Mouse (Mus musculus) lung, embryonic 16.5 days (tissue): ENCODE data around the gene Bcas1. TPM values are rescaled to one million over a fixed set of nuclear protein-coding genes. Genes with fewer than 3 reads are reported as not detected.

Source experiments
- ATAC-seq: fragments of 200-750 bp; cut with Nextera tagmentation; 2 replicates; pipeline ENCODE4 v1.8.0; 2017; ENCODE audit warnings: low read depth, mild to moderate bottlenecking, moderate library complexity
- H3K27ac ChIP-seq: fragments of 300-500 bp; sonication (generic); 2 replicates; pipeline ENCODE4 v1.5.1; 2014; ENCODE audit warnings: mild to moderate bottlenecking, control low read depth, low read length
- H3K27me3 ChIP-seq: fragments of 300-500 bp; sonication (generic); 2 replicates; pipeline ENCODE4 v1.6.1; 2014; ENCODE audit warnings: low read depth, low read length, mixed read lengths; ENCODE audit not compliant: control insufficient read depth, insufficient read depth
- H3K36me3 ChIP-seq: fragments of 300-500 bp; sonication (generic); 2 replicates; pipeline ENCODE4 v1.6.1; 2014; ENCODE audit warnings: low read length; ENCODE audit not compliant: control insufficient read depth, insufficient read depth
- H3K4me1 ChIP-seq: fragments of 300-500 bp; sonication (generic); replicated peaks from 2 replicates; pipeline ENCODE4 v1.6.1; 2014; ENCODE audit warnings: low read length, mixed read lengths; ENCODE audit not compliant: control insufficient read depth, insufficient read depth
- H3K4me2 ChIP-seq: fragments of 300-500 bp; sonication (generic); 2 replicates; pipeline ENCODE4 v1.6.1; 2014; ENCODE audit warnings: low read depth, low read length, control low read depth
- H3K4me3 ChIP-seq: fragments of 300-500 bp; sonication (generic); 2 replicates; pipeline ENCODE4 v1.5.1; 2014; ENCODE audit warnings: mild to moderate bottlenecking, low read length, control low read depth
- H3K9ac ChIP-seq: fragments of 300-500 bp; sonication (generic); 2 replicates; pipeline ENCODE4 v1.6.1; 2014; ENCODE audit warnings: low read length, control low read depth
- H3K9me3 ChIP-seq: fragments of 300-500 bp; sonication (generic); 2 replicates; pipeline ENCODE4 v1.6.1; 2016; ENCODE audit warnings: low read length; ENCODE audit not compliant: control insufficient read depth
- WGBS: fragments of 180-500 bp; shearing (Covaris S2); extraction: QIAGEN DNeasy Blood & Tissue Kit; methylation state at CpG from one replicate; pipeline ENCODE4 v1.1.7; 2014; 5-methylcytosine and 5-hydroxymethylcytosine counted together
- polyA plus RNA-seq: library from polyadenylated mRNA; unstranded; fragments of >200 nt; fragmentation: Nextera tagmentation; extraction: Ambion mirVana; gene quantifications from 2 replicates; pipeline ENCODE4 v1.2.1, GENCODE M21; 2015

The Bcas1 gene
- polyA plus RNA-seq, 1 experiment from 2014 or later, result 3.7 TPM

DNA sequence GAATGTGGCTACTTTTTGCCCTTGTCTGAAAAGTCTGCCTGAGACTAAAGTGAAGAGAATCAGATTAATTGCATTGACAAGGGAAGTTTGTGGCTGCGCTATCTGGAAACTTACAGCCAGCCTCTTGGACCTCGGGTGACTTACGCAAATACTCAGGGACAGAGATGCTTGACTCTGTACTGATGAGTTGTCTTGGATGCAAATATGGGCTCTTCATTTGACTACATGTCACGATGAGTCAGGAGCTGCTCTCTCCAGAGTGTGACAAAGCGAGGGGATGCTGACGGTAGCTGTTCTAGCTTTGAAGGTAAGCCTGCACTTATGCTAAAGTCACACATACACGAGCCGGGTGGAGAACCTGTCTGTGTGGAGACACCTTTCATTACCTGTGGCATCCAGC is 111.3 kb downstream of the Bcas1 start:
- Histone ChIP-seq H3K9me3 (no peaks in the 10 kb centered on the region), H3K27me3 (no peaks in the 10 kb centered on the region), H3K9ac (no peak overlapping the region), H3K4me3 (no peak overlapping the region), H3K4me2 (no peak overlapping the region), H3K36me3 (no peaks in the 10 kb centered on the region), H3K4me1 (peaks cover 7% of the 10 kb centered on the region), H3K27ac (no peak overlapping the region)
- ATAC-seq, result no peak
- WGBS, result 82% methylated on average over 8 of the region's 8 CpGs

GRCm38 (mm10) chr2:170310988-170311359 is 116.7 kb downstream of the Bcas1 start:
- 62% methylated on average over 6 of the region's 6 CpGs for WGBS
- no peaks in the 10 kb centered on the region for H3K36me3 ChIP-seq
- H3K27me3 ChIP-seq, result no peaks in the 10 kb centered on the region
- no peak overlapping the region for H3K27ac ChIP-seq
- H3K4me3 ChIP-seq, result no peak overlapping the region
- no peak overlapping the region for H3K9ac ChIP-seq
- no peaks in the 10 kb centered on the region for H3K9me3 ChIP-seq
- H3K4me1 ChIP-seq, result no peaks in the 10 kb centered on the region; the same call in none of the 2 replicates
- H3K4me2 ChIP-seq, result no peak overlapping the region
- no peak for ATAC-seq

- Histone ChIP-seq H3K4me1 (no peaks in the 10 kb centered on the region; the same call in none of the 2 replicates), H3K27ac (no peak overlapping the region), H3K4me3 (no peak overlapping the region), H3K9me3 (no peaks in the 10 kb centered on the region), H3K4me2 (no peak overlapping the region), H3K9ac (no peak overlapping the region), H3K36me3 (no peaks in the 10 kb centered on the region), H3K27me3 (no peaks in the 10 kb centered on the region)
- 63% methylated on average over 13 of the region's 13 CpGs for WGBS
- no peak for ATAC-seq
Observed at GRCm38 (mm10) chr2:170310310-170310987, 117.2 kb downstream of the Bcas1 start.

DNA sequence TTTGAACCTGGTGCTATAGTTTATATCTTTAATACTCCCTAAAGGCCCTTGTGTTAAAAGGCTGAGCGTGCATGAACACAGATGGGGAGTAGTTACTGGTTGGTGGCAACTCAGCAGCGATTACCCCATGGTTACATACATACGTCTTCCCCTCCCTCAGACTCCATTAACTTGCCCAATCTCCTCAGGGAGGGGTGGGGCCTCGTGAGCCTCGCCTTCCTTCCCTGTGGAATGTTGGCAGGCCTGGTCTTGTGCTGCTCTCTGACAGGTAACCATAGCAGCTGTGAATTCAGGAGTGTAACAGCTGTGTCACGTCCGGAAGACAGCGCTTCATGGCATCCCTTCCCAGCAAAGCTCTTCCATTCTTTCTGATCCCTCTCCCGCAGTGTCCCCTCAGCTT is 118.7 kb downstream of the Bcas1 start:
- H3K4me2 ChIP-seq, result no peak overlapping the region
- H3K9ac ChIP-seq, result no peak overlapping the region
- H3K36me3 ChIP-seq, result no peaks in the 10 kb centered on the region
- ATAC-seq, result peak; percentile 82
- 38% methylated on average over 9 of the region's 9 CpGs for WGBS
- H3K27me3 ChIP-seq, result no peaks in the 10 kb centered on the region
- H3K4me3 ChIP-seq, result no peak overlapping the region
- no peak overlapping the region for H3K27ac ChIP-seq
- no peaks in the 10 kb centered on the region for H3K9me3 ChIP-seq
- no peaks in the 10 kb centered on the region; the same call in none of the 2 replicates for H3K4me1 ChIP-seq

- 56% methylated on average over 10 of the region's 10 CpGs for WGBS
- no peak overlapping the region for H3K4me2 ChIP-seq
- H3K27me3 ChIP-seq, result no peaks in the 10 kb centered on the region
- H3K9ac ChIP-seq, result no peak overlapping the region
- no peaks in the 10 kb centered on the region for H3K9me3 ChIP-seq
- no peaks in the 10 kb centered on the region for H3K36me3 ChIP-seq
- H3K4me1 ChIP-seq, result no peaks in the 10 kb centered on the region; the same call in none of the 2 replicates
- no peak overlapping the region for H3K27ac ChIP-seq
- H3K4me3 ChIP-seq, result no peak overlapping the region
- no peak for ATAC-seq
Observed at GRCm38 (mm10) chr2:170308033-170308820, 119.4 kb downstream of the Bcas1 start.

- WGBS, result 62% methylated on average over 7 of the region's 7 CpGs
- Histone ChIP-seq H3K27ac (no peak overlapping the region), H3K27me3 (no peaks in the 10 kb centered on the region), H3K9me3 (no peaks in the 10 kb centered on the region), H3K36me3 (no peaks in the 10 kb centered on the region), H3K9ac (no peak overlapping the region), H3K4me3 (no peak overlapping the region), H3K4me2 (no peak overlapping the region), H3K4me1 (no peaks in the 10 kb centered on the region; the same call in none of the 2 replicates)
- no peak for ATAC-seq
Observed at GRCm38 (mm10) chr2:170307589-170308021, 120.0 kb downstream of the Bcas1 start.

DNA sequence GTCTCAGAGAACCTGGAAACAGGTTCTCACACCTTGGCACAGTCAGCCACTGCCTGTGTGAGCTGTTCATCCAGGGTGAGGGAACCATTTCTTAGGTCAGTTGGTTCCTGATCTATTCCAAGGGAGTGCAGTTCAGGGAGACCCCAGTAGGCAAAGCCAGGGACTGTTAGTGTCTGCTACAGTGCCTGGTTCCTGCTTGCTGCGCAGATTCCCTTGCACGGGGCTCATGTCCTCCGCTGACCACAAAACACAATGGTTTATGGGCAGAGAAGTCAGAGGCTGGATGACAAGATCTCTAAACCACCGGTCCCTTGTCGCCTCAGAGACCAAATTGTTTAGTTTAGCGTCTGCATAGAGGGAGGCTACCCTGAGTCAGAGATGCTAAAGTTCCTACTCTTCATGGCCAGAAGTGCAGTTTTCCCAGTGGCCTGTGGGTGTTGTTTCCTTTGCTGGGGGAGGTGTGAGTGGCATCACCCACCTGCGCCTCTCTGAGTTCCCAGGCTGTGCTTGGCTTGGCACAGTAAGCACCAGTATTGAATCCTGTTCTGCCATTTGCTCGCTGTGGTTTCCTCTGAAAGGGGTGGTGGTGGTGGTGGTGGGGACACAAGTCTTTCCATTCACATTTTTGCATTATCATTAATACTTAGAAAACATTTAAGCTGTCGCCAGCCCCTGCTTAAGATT is 120.9 kb downstream of the Bcas1 start:
- Histone ChIP-seq H3K4me3 (no peak overlapping the region), H3K27ac (no peak overlapping the region), H3K4me1 (no peaks in the 10 kb centered on the region; the same call in none of the 2 replicates), H3K36me3 (no peaks in the 10 kb centered on the region), H3K4me2 (no peak overlapping the region), H3K9me3 (no peaks in the 10 kb centered on the region), H3K9ac (no peak overlapping the region), H3K27me3 (no peaks in the 10 kb centered on the region)
- WGBS, result 52% methylated on average over 9 of the region's 9 CpGs
- no peak for ATAC-seq

DNA sequence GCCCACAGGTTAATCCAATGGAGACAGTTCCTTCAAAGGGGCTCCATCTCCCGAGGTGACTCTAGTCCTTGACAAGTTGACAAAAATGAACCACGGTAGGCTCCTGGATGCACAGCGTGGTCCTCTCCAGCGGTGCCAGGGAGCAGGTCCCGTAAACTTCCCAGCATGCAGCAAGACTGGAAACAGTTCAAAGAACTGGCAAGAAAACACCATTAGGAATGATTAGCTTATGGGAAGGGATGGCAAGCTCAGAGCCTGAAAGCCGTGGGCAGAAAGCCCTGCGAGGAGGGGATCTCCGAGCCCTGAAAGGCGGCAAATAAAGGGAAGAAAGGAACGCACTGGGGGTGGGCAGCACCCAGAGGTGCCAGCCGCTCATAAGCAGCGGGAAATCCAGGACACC is 122.9 kb downstream of the Bcas1 start:
- no peaks in the 10 kb centered on the region for H3K36me3 ChIP-seq
- H3K4me3 ChIP-seq, result no peak overlapping the region
- no peak overlapping the region for H3K27ac ChIP-seq
- WGBS, result 69% methylated on average over 12 of the region's 12 CpGs
- no peak overlapping the region for H3K9ac ChIP-seq
- no peak overlapping the region for H3K4me2 ChIP-seq
- H3K4me1 ChIP-seq, result no peaks in the 10 kb centered on the region; the same call in none of the 2 replicates
- no peaks in the 10 kb centered on the region for H3K9me3 ChIP-seq
- no peaks in the 10 kb centered on the region for H3K27me3 ChIP-seq
- no peak for ATAC-seq

GRCm38 (mm10) chr2:170303595-170303994 is 124.0 kb downstream of the Bcas1 start:
- Histone ChIP-seq H3K4me2 (no peak overlapping the region), H3K36me3 (no peaks in the 10 kb centered on the region), H3K4me3 (no peak overlapping the region), H3K27ac (no peak overlapping the region), H3K9me3 (no peaks in the 10 kb centered on the region), H3K27me3 (no peaks in the 10 kb centered on the region), H3K4me1 (no peaks in the 10 kb centered on the region; the same call in none of the 2 replicates), H3K9ac (no peak overlapping the region)
- ATAC-seq, result no peak
- WGBS, result 82% methylated on average over 7 of the region's 7 CpGs
